Mouse (Mus musculus) intestine, postnatal 0 days (tissue): ENCODE data around the gene Atp23. TPM values are rescaled to one million over a fixed set of nuclear protein-coding genes. Genes with fewer than 3 reads are reported as not detected.

Experiments
- ATAC-seq: fragments of 200-750 bp; cut with Nextera tagmentation; 2 replicates; pipeline ENCODE4 v1.8.0; 2017; ENCODE audit warnings: mild to moderate bottlenecking, moderate TSS enrichment, moderate library complexity
- H3K27ac ChIP-seq: fragments of 300-500 bp; sonication (generic); 2 replicates; pipeline ENCODE4 v1.5.1; 2014; ENCODE audit warnings: mild to moderate bottlenecking, low read depth, low read length, moderate library complexity
- H3K27me3 ChIP-seq: fragments of 300-500 bp; sonication (generic); replicated peaks from 2 replicates; pipeline ENCODE4 v1.6.1; 2014; ENCODE audit warnings: low read length, mixed read lengths; ENCODE audit not compliant: control insufficient read depth, insufficient read depth
- H3K36me3 ChIP-seq: fragments of 300-500 bp; sonication (generic); 2 replicates; pipeline ENCODE4 v1.6.1; 2014; ENCODE audit warnings: mild to moderate bottlenecking, moderate library complexity; ENCODE audit not compliant: control insufficient read depth, insufficient read depth
- H3K4me1 ChIP-seq: fragments of 300-500 bp; sonication (generic); replicated peaks from 2 replicates; pipeline ENCODE4 v1.6.1; 2014; ENCODE audit warnings: antibody characterized with exemption, low read length, mixed read lengths; ENCODE audit not compliant: control insufficient read depth, insufficient read depth
- H3K4me2 ChIP-seq: fragments of 300-500 bp; sonication (generic); replicated peaks from 2 replicates; pipeline ENCODE4 v1.6.1; 2014; ENCODE audit warnings: low read depth, mild to moderate bottlenecking, moderate library complexity
- H3K4me3 ChIP-seq: fragments of 300-500 bp; sonication (generic); 2 replicates; pipeline ENCODE4 v1.5.1; 2014; ENCODE audit warnings: low read depth, low read length
- H3K9ac ChIP-seq: fragments of 300-500 bp; sonication (generic); 2 replicates; pipeline ENCODE4 v1.6.1; 2014; ENCODE audit warnings: mild to moderate bottlenecking, low read depth, low read length
- H3K9me3 ChIP-seq: fragments of 300-500 bp; sonication (generic); 2 replicates; pipeline ENCODE4 v1.6.1; 2016; ENCODE audit warnings: mixed run types; ENCODE audit not compliant: control insufficient read depth
- CTCF ChIP-seq: sonication (generic); IDR thresholded peaks from 2 replicates; pipeline ENCODE4 v1.5.1; 2016; ENCODE audit warnings: low read depth, mild to moderate bottlenecking, control low read depth, antibody characterized with exemption, moderate library complexity
- WGBS: fragments of 180-500 bp; shearing (Covaris S2); extraction: QIAGEN DNeasy Blood & Tissue Kit; methylation state at CpG from one replicate; pipeline ENCODE4 v1.1.7; 2014; 5-methylcytosine and 5-hydroxymethylcytosine counted together
- polyA plus RNA-seq: library from polyadenylated mRNA; unstranded; fragments of >200 nt; fragmentation: Nextera tagmentation; extraction: Ambion mirVana; gene quantifications from 2 replicates; pipeline ENCODE4 v1.2.1, GENCODE M21; 2015

The Atp23 gene
- polyA plus RNA-seq, 1 experiment from 2014 or later = 8.0 TPM

GRCm38 (mm10) chr10:126822418-126822817 lies 78.7 kb downstream of the Atp23 start:
- H3K9me3 ChIP-seq = no peaks in the 10 kb centered on the region
- no peak overlapping the region for H3K9ac ChIP-seq
- WGBS = 71% methylated on average over 3 of the region's 3 CpGs
- no peak overlapping the region for H3K4me2 ChIP-seq
- no peak for TF ChIP-seq CTCF
- ATAC-seq = no peak
- no peaks in the 10 kb centered on the region for H3K36me3 ChIP-seq
- H3K27me3 ChIP-seq = no peaks in the 10 kb centered on the region
- no peak overlapping the region for H3K4me3 ChIP-seq
- H3K4me1 ChIP-seq = no peaks in the 10 kb centered on the region
- H3K27ac ChIP-seq = no peak overlapping the region

Other genes starting within 250 kb of the Atp23 start
- 43.1 and 46.7 TPM in 2 replicates for gene Ctdsp2, start 77.4 kb upstream of the Atp23 start, polyA plus RNA-seq
- gene Avil, start 99.4 kb upstream of the Atp23 start, polyA plus RNA-seq = 0.20 and 0.52 TPM in 2 replicates
- 42.4 and 43.7 TPM in 2 replicates for gene Tsfm, start 129.5 kb upstream of the Atp23 start, polyA plus RNA-seq
- gene Mettl1, start 140.1 kb upstream of the Atp23 start, polyA plus RNA-seq = 19.8 and 22.1 TPM in 2 replicates
- gene Eef1akmt3, start 140.2 kb upstream of the Atp23 start, polyA plus RNA-seq = 0.16 and 0.17 TPM in 2 replicates
- not detected in 2 replicates for gene Cyp27b1, start 146.9 kb upstream of the Atp23 start, polyA plus RNA-seq
- 0.91 and 1.1 TPM in 2 replicates for gene March9, start 158.8 kb upstream of the Atp23 start, polyA plus RNA-seq
- gene Cdk4, start 162.2 kb upstream of the Atp23 start, polyA plus RNA-seq = 500 and 515 TPM in 2 replicates
- gene Tspan31, start 168.9 kb upstream of the Atp23 start, polyA plus RNA-seq = 264 and 300 TPM in 2 replicates
- gene Agap2, start 173.9 kb upstream of the Atp23 start, polyA plus RNA-seq = 0.07 and 0.20 TPM in 2 replicates
- 113 and 116 TPM in 2 replicates for gene Os9, start 219.8 kb upstream of the Atp23 start, polyA plus RNA-seq